Mouse (Mus musculus) midbrain, embryonic 15.5 days (tissue): Measurements from ENCODE around the gene Arsj. TPM values are rescaled to one million over a fixed set of nuclear protein-coding genes. Genes with fewer than 3 reads are reported as not detected.
A peak's percentile ranks its signal among the peaks of the same experiment; 100 is the strongest.

Experiments
- ATAC-seq: fragments of 200-750 bp; cut with Nextera tagmentation; replicated peaks from 2 replicates; pipeline ENCODE4 v1.8.0; 2017; ENCODE audit warnings: moderate TSS enrichment
- H3K27ac ChIP-seq: fragments of 300-500 bp; sonication (generic); 2 replicates; pipeline ENCODE4 v1.5.1; 2015; ENCODE audit warnings: mild to moderate bottlenecking, inconsistent platforms
- H3K27me3 ChIP-seq: fragments of 300-500 bp; sonication (generic); replicated peaks from 2 replicates; pipeline ENCODE4 v1.6.1; 2015; ENCODE audit warnings: inconsistent platforms
- H3K36me3 ChIP-seq: fragments of 300-500 bp; sonication (generic); replicated peaks from 2 replicates; pipeline ENCODE4 v1.6.1; 2015; ENCODE audit warnings: inconsistent platforms
- H3K4me1 ChIP-seq: fragments of 300-500 bp; sonication (generic); 2 replicates; pipeline ENCODE4 v1.6.1; 2015; ENCODE audit warnings: inconsistent platforms
- H3K4me2 ChIP-seq: fragments of 300-500 bp; sonication (generic); 2 replicates; pipeline ENCODE4 v1.6.1; 2015; ENCODE audit warnings: inconsistent platforms, mild to moderate bottlenecking, moderate library complexity
- H3K4me3 ChIP-seq: fragments of 300-500 bp; sonication (generic); 2 replicates; pipeline ENCODE4 v1.5.1; 2015; ENCODE audit warnings: mild to moderate bottlenecking, inconsistent platforms
- H3K9ac ChIP-seq: fragments of 300-500 bp; sonication (generic); 2 replicates; pipeline ENCODE4 v1.6.1; 2015; ENCODE audit warnings: mild to moderate bottlenecking, inconsistent platforms
- H3K9me3 ChIP-seq: fragments of 300-500 bp; sonication (generic); 2 replicates; pipeline ENCODE4 v1.6.1; 2016; ENCODE audit warnings: inconsistent platforms
- WGBS: fragments of 180-500 bp; shearing (Covaris S2); methylation state at CpG from one replicate; pipeline ENCODE4 v1.1.7; 2015; ENCODE audit warnings: mixed read lengths; 5-methylcytosine and 5-hydroxymethylcytosine counted together
- polyA plus RNA-seq: library from polyadenylated mRNA; unstranded; fragments of >200 nt; fragmentation: Nextera tagmentation; extraction: Ambion mirVana; gene quantifications from 2 replicates; pipeline ENCODE4 v1.2.1, GENCODE M21; 2015

Arsj gene
- polyA plus RNA-seq, 1 experiment from 2014 or later, result 0.39 TPM

DNA sequence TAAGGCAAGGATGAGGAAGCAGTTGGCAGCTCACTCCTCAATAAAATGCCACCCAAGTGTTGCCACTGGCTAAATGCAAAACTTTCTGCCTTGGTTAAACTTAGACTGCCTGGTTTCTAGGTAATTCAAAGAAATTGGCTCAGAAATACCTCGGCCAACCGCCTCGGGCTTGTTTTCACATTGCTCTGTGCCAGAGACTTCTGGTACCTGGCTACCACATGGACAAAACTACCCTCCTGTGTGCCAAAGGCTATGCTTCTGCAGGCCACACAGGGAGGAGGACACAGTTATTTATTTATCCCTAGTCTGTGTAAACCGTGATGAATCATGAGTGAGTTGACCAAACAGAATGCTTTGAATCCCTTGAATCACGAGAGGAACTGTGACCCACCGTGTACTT lies 75.8 kb downstream of the Arsj start:
- H3K27me3 ChIP-seq, result no peaks in the 10 kb centered on the region
- no peaks in the 10 kb centered on the region for H3K9me3 ChIP-seq
- H3K4me2 ChIP-seq, result no peak overlapping the region
- no peak overlapping the region for H3K27ac ChIP-seq
- 86% methylated on average over 6 of the region's 6 CpGs for whole genome bisulfite sequencing
- no peaks in the 10 kb centered on the region for H3K4me1 ChIP-seq
- H3K4me3 ChIP-seq, result no peak overlapping the region
- no peak overlapping the region for H3K9ac ChIP-seq
- no peak for ATAC-seq
- H3K36me3 ChIP-seq, result no peaks in the 10 kb centered on the region

DNA sequence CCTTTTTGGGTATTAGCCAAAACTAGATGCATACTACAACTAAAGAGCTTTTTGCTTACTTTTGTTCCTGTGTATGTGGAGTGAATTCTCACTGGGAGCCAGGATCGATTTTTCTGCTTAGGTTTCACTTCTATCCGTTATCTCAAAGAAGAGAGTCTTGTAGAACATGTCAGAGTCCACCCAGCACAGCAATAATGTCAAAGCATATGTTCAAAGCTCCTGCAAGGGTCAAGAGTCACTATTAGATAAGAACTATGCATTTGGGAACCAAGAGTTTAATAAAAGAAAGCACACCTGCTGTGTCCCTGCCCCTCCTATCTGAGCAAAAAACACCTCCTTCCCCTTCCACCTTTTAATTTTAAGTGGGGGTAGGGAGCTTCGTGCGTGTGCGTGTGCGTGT lies 85.6 kb downstream of the Arsj start:
- H3K9ac ChIP-seq, result no peak overlapping the region

DNA sequence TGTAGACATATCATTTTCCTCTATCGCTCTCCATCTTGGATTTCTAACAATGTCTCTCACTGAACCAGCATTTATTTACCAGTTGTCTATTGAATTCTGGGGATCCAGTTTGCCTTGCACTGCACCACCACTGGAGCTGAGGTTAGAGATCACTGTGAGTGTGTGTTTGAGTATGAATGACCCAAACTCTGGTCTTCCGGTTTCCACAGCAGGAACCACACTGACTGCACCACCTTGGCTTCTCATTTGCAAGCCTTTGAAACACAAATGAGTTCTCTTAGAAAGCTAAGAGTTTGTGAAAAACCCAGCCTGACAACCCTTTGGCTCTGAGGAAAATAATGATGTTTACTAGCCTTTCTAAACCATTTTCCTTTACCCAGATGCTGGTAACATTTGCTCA lies 86.0 kb downstream of the Arsj start:
- ATAC-seq, result no peak
- H3K4me3 ChIP-seq, result no peak overlapping the region
- H3K4me1 ChIP-seq, result no peaks in the 10 kb centered on the region
- WGBS, result 56% methylated on average over 2 of the region's 2 CpGs
- H3K36me3 ChIP-seq, result no peaks in the 10 kb centered on the region
- no peak overlapping the region for H3K27ac ChIP-seq
- no peaks in the 10 kb centered on the region for H3K9me3 ChIP-seq
- H3K9ac ChIP-seq, result no peak overlapping the region
- H3K27me3 ChIP-seq, result no peaks in the 10 kb centered on the region
- no peak overlapping the region for H3K4me2 ChIP-seq

More for the DNA sequence above, 85.6 kb downstream of the Arsj start:
- no peak for ATAC-seq
- no peaks in the 10 kb centered on the region for H3K4me1 ChIP-seq
- H3K4me3 ChIP-seq, result no peak overlapping the region
- H3K9me3 ChIP-seq, result no peaks in the 10 kb centered on the region
- H3K4me2 ChIP-seq, result no peak overlapping the region
- no peaks in the 10 kb centered on the region for H3K36me3 ChIP-seq
- H3K27ac ChIP-seq, result no peak overlapping the region
- 64% methylated on average over 6 of the region's 6 CpGs for WGBS
- no peaks in the 10 kb centered on the region for H3K27me3 ChIP-seq

DNA sequence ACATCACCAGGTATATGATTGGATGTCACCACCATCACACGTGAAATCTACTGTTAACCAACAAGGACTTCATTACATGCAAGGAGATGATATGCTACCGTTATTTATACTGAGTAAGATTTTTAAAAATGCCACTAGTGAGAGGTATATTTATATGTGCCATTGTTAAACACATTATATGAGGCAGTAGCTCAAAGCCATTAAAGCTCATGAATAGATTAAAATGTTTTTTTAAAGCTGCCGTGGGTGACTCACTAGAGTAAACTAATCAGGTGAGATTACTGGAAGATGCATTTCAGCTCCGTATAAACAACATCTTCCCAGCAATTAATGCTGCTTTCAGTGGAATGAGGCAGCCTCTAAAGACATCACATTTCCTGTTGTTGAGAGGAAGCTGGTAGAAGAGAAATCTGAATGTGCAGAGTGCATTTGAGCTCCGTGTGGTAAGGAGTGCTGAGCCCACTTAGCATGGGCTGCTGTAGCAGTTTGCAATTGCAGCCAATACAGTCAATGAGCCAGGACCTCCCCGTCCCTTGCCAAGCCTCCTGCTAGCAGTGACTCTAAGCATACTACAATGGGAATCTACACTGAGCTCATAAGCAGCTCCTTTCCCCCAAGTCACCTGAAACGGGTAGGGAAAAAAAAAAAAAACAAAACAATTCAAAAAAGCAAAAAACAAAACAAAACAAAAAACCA lies 92.5 kb downstream of the Arsj start:
- H3K27ac ChIP-seq, result no peak overlapping the region
- WGBS, result 52% methylated on average over 7 of the region's 7 CpGs
- H3K4me1 ChIP-seq, result peaks cover 4% of the 10 kb centered on the region; the same call in 1 of the 2 replicates
- no peaks in the 10 kb centered on the region for H3K36me3 ChIP-seq
- peak; percentile 60; the same call in 1 of the 2 replicates for ATAC-seq
- no peaks in the 10 kb centered on the region for H3K27me3 ChIP-seq
- no peaks in the 10 kb centered on the region for H3K9me3 ChIP-seq
- H3K4me3 ChIP-seq, result no peak overlapping the region
- no peak overlapping the region for H3K9ac ChIP-seq
- no peak overlapping the region for H3K4me2 ChIP-seq

DNA sequence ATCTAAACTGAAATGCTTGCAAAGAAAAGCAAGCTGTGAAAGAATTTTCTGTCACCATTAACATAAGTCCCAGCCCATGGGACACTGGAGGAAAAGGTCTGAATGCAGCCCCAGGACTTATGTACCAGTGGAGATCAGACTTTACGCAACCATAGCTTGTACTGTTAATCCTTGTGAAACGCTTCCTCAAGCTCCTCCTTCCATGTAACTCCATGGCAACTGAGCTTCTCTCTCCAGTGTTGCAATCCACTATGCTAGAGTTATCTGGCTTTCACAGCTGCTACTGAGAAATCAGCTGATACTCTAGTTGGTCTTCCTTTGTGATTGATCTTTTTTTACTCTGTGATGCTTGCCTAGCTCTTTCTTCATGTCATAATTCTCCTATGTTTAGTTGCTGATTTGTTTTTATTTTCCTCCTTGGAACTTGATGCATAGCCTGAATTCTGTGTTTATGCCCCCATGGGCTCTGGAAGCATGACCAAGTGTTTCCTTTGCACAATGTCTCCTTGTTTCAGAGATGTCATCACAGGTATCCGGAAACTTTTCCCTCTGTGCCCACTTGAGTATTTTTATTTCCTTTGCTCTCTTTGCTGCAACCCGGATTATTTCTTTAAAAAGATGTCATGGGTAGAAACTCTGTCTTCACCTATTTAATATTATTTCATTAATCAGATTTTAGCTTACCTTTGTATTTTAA lies 99.8 kb downstream of the Arsj start:
- 66% methylated on average over 4 of the region's 4 CpGs for WGBS
- no peak overlapping the region for H3K4me3 ChIP-seq
- no peak for ATAC-seq
- no peaks in the 10 kb centered on the region for H3K9me3 ChIP-seq
- no peaks in the 10 kb centered on the region for H3K27me3 ChIP-seq
- H3K9ac ChIP-seq, result no peak overlapping the region
- H3K4me1 ChIP-seq, result no peaks in the 10 kb centered on the region
- H3K36me3 ChIP-seq, result no peaks in the 10 kb centered on the region
- H3K27ac ChIP-seq, result no peak overlapping the region
- no peak overlapping the region for H3K4me2 ChIP-seq

DNA sequence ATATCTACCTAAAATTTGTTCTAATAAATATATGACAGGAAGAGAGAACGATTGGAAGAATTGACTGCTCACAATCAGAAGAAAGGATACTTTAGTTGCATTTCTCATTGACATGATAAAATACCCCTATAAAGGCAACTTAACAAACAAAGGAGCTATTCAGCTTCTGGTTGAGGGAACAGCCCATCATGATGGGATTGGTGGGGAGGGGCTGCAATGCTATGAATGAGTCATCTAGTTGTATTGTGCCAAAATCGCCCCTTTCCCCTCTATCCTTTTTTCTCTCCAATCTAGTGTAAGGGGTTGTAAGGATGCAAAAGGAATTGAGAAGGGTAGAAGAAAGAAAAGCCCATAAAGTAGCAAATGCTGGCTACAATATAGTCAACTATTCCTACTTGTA lies 100.8 kb downstream of the Arsj start:
- H3K4me2 ChIP-seq, result no peak overlapping the region
- H3K4me3 ChIP-seq, result no peak overlapping the region
- H3K27ac ChIP-seq, result no peak overlapping the region
- no peaks in the 10 kb centered on the region for H3K36me3 ChIP-seq
- WGBS, result 40% methylated on average over 2 of the region's 2 CpGs
- ATAC-seq, result no peak
- H3K27me3 ChIP-seq, result no peaks in the 10 kb centered on the region
- H3K9me3 ChIP-seq, result no peaks in the 10 kb centered on the region
- no peaks in the 10 kb centered on the region for H3K4me1 ChIP-seq
- H3K9ac ChIP-seq, result no peak overlapping the region

Other genes starting within 250 kb of the Arsj start
- 54.7 and 54.8 TPM in 2 replicates for gene Camk2d, start 232.6 kb downstream of the Arsj start, polyA plus RNA-seq